Mouse (Mus musculus) lung, adult 2 months (tissue): ENCODE data around the gene Pan2.

Experiments used
- CTCF ChIP-seq: fragments of 200-500 bp; IDR thresholded peaks from 2 replicates; pipeline ENCODE4 v1.5.1; 2011; ENCODE audit warnings: mild to moderate bottlenecking, low read length, control low read depth; ENCODE audit not compliant: insufficient read depth
- POLR2A ChIP-seq: fragments of 200-500 bp; IDR thresholded peaks from 2 replicates; pipeline ENCODE4 v1.6.1; 2011; ENCODE audit warnings: low read depth, mild to moderate bottlenecking, control low read depth, low read length, borderline replicate concordance; ENCODE audit errors: extremely low read depth

DNA sequence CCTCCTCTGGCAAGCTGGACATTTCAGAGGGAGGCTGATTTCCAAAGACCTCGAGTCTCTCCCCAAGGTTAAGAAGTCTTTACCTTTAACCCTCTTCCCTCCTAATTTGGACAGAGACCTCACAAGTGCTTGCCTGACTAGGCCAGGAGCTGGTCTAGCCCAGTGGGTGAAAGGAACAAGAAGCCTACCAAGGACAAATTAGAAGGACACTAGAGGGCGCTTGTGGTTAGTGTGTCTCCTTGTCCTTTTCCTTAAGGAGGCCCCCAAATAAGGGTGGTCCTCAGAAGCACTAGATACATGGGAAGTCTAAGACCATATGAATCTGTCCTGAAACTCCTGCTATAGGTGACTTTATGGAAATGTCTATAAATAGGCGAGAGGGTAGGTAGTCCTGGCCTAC, 59.4 kb downstream of the Pan2 start:
- peak; percentile 16; the same call in 1 of the 2 replicates for TF ChIP-seq CTCF
- no peak for TF ChIP-seq POLR2A
